Mouse (Mus musculus): ENCODE data around the gene Klhdc1.

The Klhdc1 gene

GRCm38 (mm10) chr12:69240876-69241275 is at the start of gene Klhdc1:
Klhdc1 (plus strand) TSS chr12:69241176.
- peak; percentile 6 for DNase-seq (ENCODE audit: low read depth, low spot score)

GRCm38 (mm10) chr12:69191396-69191795 is 49.6 kb upstream of the Klhdc1 start:
- DNase-seq (ENCODE audit: low read depth, low spot score) = no peak

GRCm38 (mm10) chr12:69192637-69193036 is 48.3 kb upstream of the Klhdc1 start:
- no peak for DNase-seq (ENCODE audit: low read depth, low spot score)

GRCm38 (mm10) chr12:69196444-69197377 is 44.3 kb upstream of the Klhdc1 start, which contains the start of gene Gm49383:
Gm49383 (minus strand) TSS chr12:69197104.
- DNase-seq (ENCODE audit: low read depth, low spot score) = peak; percentile 56

- DNase-seq (ENCODE audit: low read depth, low spot score) = no peak
Measured at GRCm38 (mm10) chr12:69197378-69198163, 43.4 kb upstream of the Klhdc1 start.

- DNase-seq (ENCODE audit: low read depth, low spot score) = no peak
Measured at GRCm38 (mm10) chr12:69198164-69198535, 42.8 kb upstream of the Klhdc1 start, which contains the start of gene Dnaaf2. Dnaaf2 (minus strand) TSS chr12:69198429.

- no peak for DNase-seq (ENCODE audit: low read depth, low spot score)
Measured at GRCm38 (mm10) chr12:69198985-69199384, 42.0 kb upstream of the Klhdc1 start.

GRCm38 (mm10) chr12:69204052-69204833 is 36.7 kb upstream of the Klhdc1 start, which contains the start of gene Gm49384:
Gm49384 (minus strand) TSS chr12:69204267.
- no peak for DNase-seq (ENCODE audit: low read depth, low spot score)

GRCm38 (mm10) chr12:69207396-69207795 is 33.6 kb upstream of the Klhdc1 start:
- no peak for DNase-seq (ENCODE audit: low read depth, low spot score)

- DNase-seq (ENCODE audit: low read depth, low spot score) = no peak
Measured at GRCm38 (mm10) chr12:69207926-69208325, 33.0 kb upstream of the Klhdc1 start.

- DNase-seq (ENCODE audit: low read depth, low spot score) = no peak
Measured at GRCm38 (mm10) chr12:69208520-69208919, 32.5 kb upstream of the Klhdc1 start.

- DNase-seq (ENCODE audit: low read depth, low spot score) = no peak
Measured at GRCm38 (mm10) chr12:69210056-69210979, 30.7 kb upstream of the Klhdc1 start.

GRCm38 (mm10) chr12:69211057-69211456 is 29.9 kb upstream of the Klhdc1 start:
- no peak for DNase-seq (ENCODE audit: low read depth, low spot score)

- DNase-seq (ENCODE audit: low read depth, low spot score) = no peak
Measured at GRCm38 (mm10) chr12:69213186-69213777, 27.7 kb upstream of the Klhdc1 start.

- DNase-seq (ENCODE audit: low read depth, low spot score) = no peak
Measured at GRCm38 (mm10) chr12:69214393-69214792, 26.6 kb upstream of the Klhdc1 start.

- no peak for DNase-seq (ENCODE audit: low read depth, low spot score)
Measured at GRCm38 (mm10) chr12:69215000-69215785, 25.8 kb upstream of the Klhdc1 start.

- DNase-seq (ENCODE audit: low read depth, low spot score) = no peak
Measured at GRCm38 (mm10) chr12:69216587-69216986, 24.4 kb upstream of the Klhdc1 start.

- DNase-seq (ENCODE audit: low read depth, low spot score) = no peak
Measured at GRCm38 (mm10) chr12:69220613-69221277, 20.2 kb upstream of the Klhdc1 start.

Data from telencephalon, adult 2 months (tissue).